Mouse (Mus musculus) heart, adult 2 months (tissue): ENCODE measurements around the gene Tmem129.

Source experiments
- CTCF ChIP-seq: fragments of 200-600 bp; IDR thresholded peaks from 2 replicates; pipeline ENCODE4 v1.8.1; 2022; ENCODE audit warnings: antibody characterized with exemption, mild to moderate bottlenecking, moderate library complexity
- EP300 ChIP-seq: fragments of 200-500 bp; IDR thresholded peaks from 2 replicates; pipeline ENCODE4 v1.6.1; 2011; ENCODE audit warnings: low read depth, low read length, control low read depth; ENCODE audit not compliant: insufficient read depth
- POLR2A ChIP-seq: fragments of 200-500 bp; IDR thresholded peaks from 2 replicates; pipeline ENCODE4 v1.6.1; 2011; ENCODE audit warnings: mild to moderate bottlenecking, low read depth, low read length, control low read depth; ENCODE audit not compliant: insufficient read depth

GRCm38 (mm10) chr5:33635361-33635760 lies 22.9 kb downstream of the Tmem129 start:
- TF ChIP-seq CTCF = no peak
- TF ChIP-seq POLR2A = no peak
- no peak for TF ChIP-seq EP300
